Mouse (Mus musculus) embryonic fibroblast, embryonic 13.5 days (primary cell): ENCODE measurements around the gene Zfp62. TPM values are rescaled to one million over a fixed set of nuclear protein-coding genes. Genes with fewer than 3 reads are reported as not detected.

Source experiments
- H3K27ac ChIP-seq: 2 replicates; pipeline ENCODE4 v1.5.1; 2012; ENCODE audit warnings: low read length, control low read depth, inconsistent platforms; ENCODE audit not compliant: insufficient read depth
- H3K4me1 ChIP-seq: 2 replicates; pipeline ENCODE4 v1.6.1; 2011; ENCODE audit warnings: low read length; ENCODE audit not compliant: control insufficient read depth, insufficient read depth
- H3K4me3 ChIP-seq: 2 replicates; pipeline ENCODE4 v1.5.1; 2011; ENCODE audit warnings: mild to moderate bottlenecking, control low read depth, low read length; ENCODE audit not compliant: insufficient read depth
- CTCF ChIP-seq: IDR thresholded peaks from 2 replicates; pipeline ENCODE4 v1.5.1; 2011; ENCODE audit warnings: mild to moderate bottlenecking, control low read depth, low read length, moderate library complexity, borderline replicate concordance; ENCODE audit not compliant: insufficient read depth
- POLR2A ChIP-seq: IDR thresholded peaks from 2 replicates; pipeline ENCODE4 v1.6.1; 2011; ENCODE audit warnings: low read depth, mild to moderate bottlenecking, control low read depth, low read length, moderate library complexity
- polyA plus RNA-seq: library from polyadenylated mRNA; stranded (reverse); fragments of >200 nt; gene quantifications from 2 replicates; pipeline ENCODE4 v1.2.4, GENCODE M21; 2011; ENCODE audit warnings: low read depth; ENCODE audit not compliant: missing spikeins, insufficient read length

The Zfp62 gene
- polyA plus RNA-seq, 1 experiment: 66.0 TPM

- H3K27ac ChIP-seq: no peak overlapping the region
- H3K4me3 ChIP-seq: no peak overlapping the region
- no peak for TF ChIP-seq CTCF
- TF ChIP-seq POLR2A: no peak
- peaks cover 5% of the 10 kb centered on the region for H3K4me1 ChIP-seq
Measured at GRCm38 (mm10) chr11:49237532-49237931, 34.4 kb downstream of the Zfp62 start.

DNA sequence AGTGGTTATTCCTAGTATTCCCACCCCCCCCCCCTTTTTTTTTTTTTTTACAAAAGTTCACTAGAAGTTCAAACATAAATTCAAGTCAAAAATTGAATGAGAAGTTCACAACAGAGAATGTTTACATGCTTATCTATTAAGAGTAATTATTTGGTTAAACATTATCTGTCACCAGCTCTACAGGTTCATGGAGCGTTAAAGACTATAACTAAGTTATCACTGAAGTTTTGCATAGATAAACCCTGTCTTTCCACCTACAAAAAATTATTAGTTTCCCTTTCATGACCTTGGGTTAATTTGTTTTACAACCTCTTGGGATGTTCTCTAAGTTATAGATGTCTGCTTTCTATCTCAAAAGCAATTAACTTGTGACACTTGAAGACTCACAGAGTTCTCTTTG lies 37.2 kb downstream of the Zfp62 start:
- TF ChIP-seq POLR2A (no peak), CTCF (no peak)
- Histone ChIP-seq H3K4me3 (no peak overlapping the region), H3K4me1 (peaks cover 4% of the 10 kb centered on the region), H3K27ac (no peak overlapping the region)

- Histone ChIP-seq H3K4me1 (peaks cover 4% of the 10 kb centered on the region), H3K4me3 (no peak overlapping the region), H3K27ac (no peak overlapping the region)
- no peak for TF ChIP-seq CTCF
- TF ChIP-seq POLR2A: no peak
Measured at GRCm38 (mm10) chr11:49240874-49241273, 37.8 kb downstream of the Zfp62 start.

- no peak for TF ChIP-seq CTCF
- no peak for TF ChIP-seq POLR2A
- Histone ChIP-seq H3K4me3 (no peak overlapping the region), H3K4me1 (peaks cover 4% of the 10 kb centered on the region), H3K27ac (no peak overlapping the region)
Measured at GRCm38 (mm10) chr11:49241471-49241870, 38.4 kb downstream of the Zfp62 start.

GRCm38 (mm10) chr11:49242944-49243626 lies 40.0 kb downstream of the Zfp62 start:
- H3K4me1 ChIP-seq: peaks cover 10% of the 10 kb centered on the region
- H3K4me3 ChIP-seq: peak overlapping the region; percentile 77
- TF ChIP-seq POLR2A (no peak; the same call in 1 of the 2 replicates), CTCF (no peak)
- peak overlapping the region; percentile 94 for H3K27ac ChIP-seq

GRCm38 (mm10) chr11:49243727-49244594 lies 40.9 kb downstream of the Zfp62 start, which contains the start of gene Mgat1:
Gene Mgat1, plus strand, starts transcription at chr11:49244191.
- no peak for TF ChIP-seq CTCF
- peak; percentile 83 for TF ChIP-seq POLR2A
- Histone ChIP-seq H3K4me3 (peak within 1 kb of the TSS; percentile 77), H3K27ac (peak within 1 kb of the TSS; percentile 94), H3K4me1 (peaks cover 14% of the 10 kb centered on the region)

DNA sequence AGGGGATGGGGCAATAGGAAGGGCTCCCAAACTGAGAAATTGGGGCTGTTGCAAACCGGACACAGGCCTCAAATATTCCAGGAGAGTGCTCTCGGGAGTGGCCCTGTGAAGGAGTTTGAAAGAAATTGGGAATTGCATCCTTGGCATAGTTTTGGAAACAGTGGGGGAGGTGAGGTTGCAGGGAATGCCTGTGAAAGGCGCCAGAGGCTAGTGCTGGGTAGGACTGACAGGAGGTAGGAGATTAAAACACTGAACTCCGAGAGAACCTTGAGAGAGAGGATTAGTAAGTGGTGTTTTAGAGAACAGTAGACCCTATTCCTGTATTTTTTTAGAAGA lies 41.5 kb downstream of the Zfp62 start:
- Histone ChIP-seq H3K4me3 (peak overlapping the region; percentile 64), H3K27ac (peak overlapping the region; percentile 79), H3K4me1 (peaks cover 17% of the 10 kb centered on the region)
- TF ChIP-seq POLR2A: 0 out of 2 replicates have a peak, but pooled peaks have one; percentile 30
- no peak for TF ChIP-seq CTCF

GRCm38 (mm10) chr11:49245176-49245575 lies 42.1 kb downstream of the Zfp62 start:
- Histone ChIP-seq H3K27ac (peak overlapping the region; percentile 79), H3K4me3 (peak overlapping the region; percentile 64), H3K4me1 (peaks cover 18% of the 10 kb centered on the region)
- TF ChIP-seq POLR2A (peak; percentile 64), CTCF (no peak)

GRCm38 (mm10) chr11:49245634-49246415 lies 42.7 kb downstream of the Zfp62 start:
- H3K4me3 ChIP-seq: peak overlapping the region; percentile 64
- peaks cover 18% of the 10 kb centered on the region for H3K4me1 ChIP-seq
- no peak for TF ChIP-seq POLR2A
- no peak for TF ChIP-seq CTCF
- H3K27ac ChIP-seq: peak overlapping the region; percentile 17; the same call in 1 of the 2 replicates

GRCm38 (mm10) chr11:49246523-49246922 lies 43.4 kb downstream of the Zfp62 start:
- TF ChIP-seq CTCF: no peak
- no peak for TF ChIP-seq POLR2A
- Histone ChIP-seq H3K27ac (no peak overlapping the region), H3K4me3 (no peak overlapping the region), H3K4me1 (peaks cover 20% of the 10 kb centered on the region)
